Mouse (Mus musculus) hindbrain, embryonic 10.5 days (tissue): ENCODE measurements around the gene Gps2. TPM values are rescaled to one million over a fixed set of nuclear protein-coding genes. Genes with fewer than 3 reads are reported as not detected.

Source experiments
- DNase-seq: peaks from one replicate; pipeline ENCODE4 v3.0.0-alpha.2; 2017; ENCODE audit warnings: low spot score
- H3K27ac ChIP-seq: fragments of 300-500 bp; sonication (generic); 2 replicates; pipeline ENCODE4 v1.5.1; 2016; ENCODE audit warnings: mild to moderate bottlenecking, moderate library complexity
- H3K27me3 ChIP-seq: fragments of 300-500 bp; sonication (generic); 2 replicates; pipeline ENCODE4 v1.6.1; 2016; ENCODE audit warnings: mild to moderate bottlenecking; ENCODE audit not compliant: poor library complexity, insufficient read depth, severe bottlenecking
- H3K36me3 ChIP-seq: fragments of 300-500 bp; sonication (generic); 2 replicates; pipeline ENCODE4 v1.6.1; 2016; ENCODE audit warnings: mild to moderate bottlenecking, moderate library complexity
- H3K4me1 ChIP-seq: fragments of 300-500 bp; sonication (generic); replicated peaks from 2 replicates; pipeline ENCODE4 v1.6.1; 2016; ENCODE audit warnings: mild to moderate bottlenecking
- H3K4me3 ChIP-seq: fragments of 300-500 bp; sonication (generic); 2 replicates; pipeline ENCODE4 v1.5.1; 2016; ENCODE audit warnings: mild to moderate bottlenecking, moderate library complexity
- H3K9me3 ChIP-seq: fragments of 300-500 bp; sonication (generic); 2 replicates; pipeline ENCODE4 v1.6.1; 2016; ENCODE audit warnings: mild to moderate bottlenecking, moderate library complexity
- WGBS: fragments of 180-500 bp; shearing (Covaris S2); methylation state at CpG from one replicate; pipeline ENCODE4 v1.1.7; 2016; 5-methylcytosine and 5-hydroxymethylcytosine counted together
- polyA plus RNA-seq: library from polyadenylated mRNA; unstranded; fragments of >200 nt; fragmentation: Nextera tagmentation; extraction: Ambion mirVana; gene quantifications from 2 replicates; pipeline ENCODE4 v1.2.1, GENCODE M21; 2016

The Gps2 gene
- polyA plus RNA-seq, 1 experiment from 2014 or later, result 105 TPM

DNA sequence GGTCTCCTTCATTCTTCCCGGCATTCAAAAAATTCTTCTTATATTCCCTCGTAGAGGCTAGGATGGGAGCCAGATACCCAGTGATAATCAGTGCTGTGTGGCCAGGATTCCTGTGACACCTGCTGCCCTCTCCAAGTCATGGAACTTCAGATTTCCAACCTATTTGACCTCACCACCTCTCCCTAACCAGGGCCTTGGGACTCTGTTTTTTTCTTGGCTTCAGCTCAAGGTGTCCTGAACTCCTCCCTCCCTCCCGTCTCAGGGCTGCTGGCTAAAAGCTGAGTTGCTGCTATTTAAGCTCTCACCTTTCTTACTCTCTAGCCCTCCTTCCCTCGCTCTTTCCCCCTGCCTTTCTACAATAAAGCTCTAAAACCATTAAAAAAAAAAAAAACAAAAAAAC lies 13.8 kb upstream of the Gps2 start:
- peak overlapping the region; percentile 99 for H3K27ac ChIP-seq
- no peak for DNase-seq
- peaks cover 53% of the 10 kb centered on the region for H3K4me1 ChIP-seq
- H3K27me3 ChIP-seq, result no peaks in the 10 kb centered on the region
- 31% methylated on average over 4 of the region's 4 CpGs for WGBS
- H3K36me3 ChIP-seq, result peaks cover 20% of the 10 kb centered on the region
- H3K4me3 ChIP-seq, result peak overlapping the region; percentile 98
- no peaks in the 10 kb centered on the region for H3K9me3 ChIP-seq

DNA sequence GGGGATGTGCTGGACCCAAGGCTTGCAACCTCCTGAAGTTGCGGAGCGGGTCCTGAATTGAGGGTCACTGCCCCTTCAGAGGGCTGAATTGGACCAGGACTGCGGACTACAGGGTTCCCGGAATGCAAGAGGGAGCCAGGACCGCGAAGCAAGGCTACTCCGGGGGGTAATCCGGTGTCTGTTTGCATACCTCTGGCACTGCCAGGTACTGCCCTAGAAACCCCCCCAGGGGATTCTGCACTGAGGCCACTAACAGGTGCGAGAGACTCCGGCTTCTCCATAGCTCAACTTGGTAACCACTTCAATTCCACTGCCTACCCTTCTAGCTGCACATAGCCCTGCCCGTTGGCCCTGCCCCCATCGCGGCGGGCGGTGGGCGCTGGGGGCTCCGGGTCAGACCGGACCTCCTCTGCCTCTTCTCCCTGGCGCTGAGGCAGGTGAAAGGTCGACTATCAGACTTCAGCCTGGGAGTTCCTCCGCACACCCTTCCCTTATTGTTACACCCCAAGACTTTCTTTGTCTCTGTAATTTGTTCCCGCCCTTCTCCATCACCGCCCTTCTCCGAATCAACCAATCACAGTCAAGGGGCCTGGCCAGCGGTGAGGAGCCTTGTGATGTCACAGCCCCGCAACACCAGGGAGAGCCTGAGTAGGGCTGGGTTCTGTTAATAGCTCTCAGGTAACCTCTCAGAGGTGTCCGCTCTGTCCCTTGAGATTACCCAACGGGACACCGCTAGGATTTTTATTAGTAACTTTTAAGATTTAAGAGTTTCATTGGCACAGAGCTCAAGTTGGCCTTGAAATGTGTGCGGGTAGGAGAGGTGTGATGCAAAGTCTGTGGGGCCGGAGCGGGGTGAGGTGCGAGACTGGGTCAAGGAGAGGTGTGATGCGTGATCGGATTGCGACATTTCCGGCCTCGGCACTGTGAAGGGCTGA lies 12.9 kb upstream of the Gps2 start, which contains the start of the genes 2810408A11Rik and Neurl4:
Gene 2810408A11Rik (minus strand): TSS at position 517 of the 935 bp plus-strand sequence.
Gene Neurl4 (plus strand): TSS at position 602 of the 935 bp plus-strand sequence.
- Histone ChIP-seq H3K4me1 (peaks cover 50% of the 10 kb centered on the region), H3K9me3 (no peaks in the 10 kb centered on the region), H3K36me3 (peaks cover 29% of the 10 kb centered on the region), H3K27me3 (no peaks in the 10 kb centered on the region), H3K4me3 (peak within 1 kb of the TSS; percentile 98), H3K27ac (peak within 1 kb of the TSS; percentile 99)
- under 1% methylated on average over 38 of the region's 38 CpGs for WGBS
- DNase-seq, result peak; percentile 92

DNA sequence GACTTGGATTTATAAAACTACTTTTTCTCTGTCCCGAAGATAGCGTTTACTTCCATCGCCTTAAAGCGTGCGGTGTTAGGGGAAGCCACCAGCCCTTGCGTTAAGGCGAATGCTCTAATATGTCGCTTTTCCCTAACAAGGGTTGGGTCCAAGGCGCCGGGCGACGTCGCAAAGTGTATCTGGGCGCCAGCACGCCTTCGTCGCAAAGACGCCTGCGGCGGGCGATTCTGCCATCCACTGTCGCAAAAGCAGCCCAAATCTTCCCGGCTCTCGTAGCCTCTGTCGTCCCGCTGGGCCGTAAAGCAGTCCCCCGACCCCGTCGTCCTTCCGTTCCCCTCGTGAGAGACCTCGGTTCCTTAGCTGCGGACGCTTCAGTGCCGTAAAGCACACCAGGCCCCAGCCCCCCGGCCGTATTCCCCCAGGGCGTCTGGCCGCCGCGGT lies 12.3 kb upstream of the Gps2 start:
- peak overlapping the region; percentile 98 for H3K4me3 ChIP-seq
- under 1% methylated on average over 42 of the region's 42 CpGs for WGBS
- peak overlapping the region; percentile 99 for H3K27ac ChIP-seq
- no peaks in the 10 kb centered on the region for H3K9me3 ChIP-seq
- no peaks in the 10 kb centered on the region for H3K27me3 ChIP-seq
- DNase-seq, result peak; percentile 97
- H3K4me1 ChIP-seq, result peaks cover 50% of the 10 kb centered on the region
- H3K36me3 ChIP-seq, result peaks cover 36% of the 10 kb centered on the region

DNA sequence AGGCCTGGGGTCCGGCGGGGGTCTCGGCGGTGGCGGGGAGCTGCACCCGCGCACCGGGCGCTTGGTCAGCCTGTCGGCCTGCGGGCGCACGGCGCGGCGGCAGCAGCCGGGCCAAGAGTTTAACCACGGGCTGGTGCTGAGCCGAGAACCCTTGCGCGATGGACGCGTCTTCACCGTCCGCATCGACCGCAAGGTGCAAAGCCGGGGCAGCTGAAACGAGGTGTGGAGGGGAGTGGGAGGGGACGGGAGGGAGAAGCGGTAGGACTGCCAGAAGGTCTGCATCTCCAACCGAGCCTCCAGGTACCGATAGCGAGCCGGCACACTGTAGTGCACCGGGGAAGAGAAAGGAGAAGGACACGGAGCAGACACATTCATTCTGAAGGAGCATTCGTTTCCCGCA lies 11.7 kb upstream of the Gps2 start:
- peaks cover 50% of the 10 kb centered on the region for H3K4me1 ChIP-seq
- H3K9me3 ChIP-seq, result no peaks in the 10 kb centered on the region
- peaks cover 41% of the 10 kb centered on the region for H3K36me3 ChIP-seq
- no peaks in the 10 kb centered on the region for H3K27me3 ChIP-seq
- peak overlapping the region; percentile 98 for H3K4me3 ChIP-seq
- under 1% methylated on average over 39 of the region's 39 CpGs for WGBS
- peak overlapping the region; percentile 99 for H3K27ac ChIP-seq
- DNase-seq, result peak; percentile 30

DNA sequence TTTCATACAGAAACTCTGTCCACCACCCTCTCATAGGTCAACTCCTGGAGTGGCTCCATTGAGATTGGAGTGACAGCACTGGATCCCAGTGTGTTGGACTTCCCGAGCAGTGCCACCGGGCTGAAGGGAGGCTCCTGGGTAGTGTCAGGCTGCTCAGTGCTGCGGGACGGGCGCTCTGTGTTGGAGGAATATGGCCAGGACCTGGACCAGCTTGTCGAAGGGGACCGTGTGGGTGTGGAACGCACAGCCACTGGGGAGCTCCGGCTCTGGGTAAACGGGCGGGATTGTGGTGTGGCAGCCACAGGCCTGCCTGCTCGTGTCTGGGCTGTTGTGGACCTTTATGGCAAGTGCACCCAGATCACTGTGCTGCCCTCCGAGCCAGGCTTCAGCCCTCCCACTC lies 10.7 kb upstream of the Gps2 start:
- peaks cover 49% of the 10 kb centered on the region for H3K4me1 ChIP-seq
- peak overlapping the region; percentile 99; the same call in 1 of the 2 replicates for H3K27ac ChIP-seq
- H3K9me3 ChIP-seq, result no peaks in the 10 kb centered on the region
- WGBS, result 93% methylated on average over 13 of the region's 13 CpGs
- no peak for DNase-seq
- no peaks in the 10 kb centered on the region for H3K27me3 ChIP-seq
- peaks cover 51% of the 10 kb centered on the region for H3K36me3 ChIP-seq
- H3K4me3 ChIP-seq, result peak overlapping the region; percentile 98

DNA sequence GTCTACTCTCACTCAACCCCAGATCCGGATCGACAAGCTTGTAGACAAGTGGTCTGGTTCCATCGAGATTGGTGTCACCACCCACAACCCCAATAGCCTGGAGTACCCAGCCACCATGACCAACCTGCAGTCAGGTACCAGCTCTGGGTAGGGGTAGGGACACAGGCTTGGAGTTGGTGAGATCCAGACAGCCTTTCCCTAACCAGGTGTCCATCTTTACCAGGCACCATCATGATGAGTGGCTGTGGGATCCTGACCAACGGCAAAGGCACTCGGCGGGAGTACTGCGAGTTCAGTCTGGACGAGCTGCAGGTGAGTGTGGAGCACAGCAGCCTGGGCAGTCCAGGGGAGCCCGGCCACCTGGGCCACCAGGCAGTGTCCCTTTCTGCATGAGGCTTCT lies 9.4 kb upstream of the Gps2 start:
- Histone ChIP-seq H3K36me3 (peaks cover 65% of the 10 kb centered on the region), H3K4me3 (peak overlapping the region; percentile 18; the same call in 1 of the 2 replicates)
- WGBS, result 95% methylated on average over 9 of the region's 9 CpGs

DNA sequence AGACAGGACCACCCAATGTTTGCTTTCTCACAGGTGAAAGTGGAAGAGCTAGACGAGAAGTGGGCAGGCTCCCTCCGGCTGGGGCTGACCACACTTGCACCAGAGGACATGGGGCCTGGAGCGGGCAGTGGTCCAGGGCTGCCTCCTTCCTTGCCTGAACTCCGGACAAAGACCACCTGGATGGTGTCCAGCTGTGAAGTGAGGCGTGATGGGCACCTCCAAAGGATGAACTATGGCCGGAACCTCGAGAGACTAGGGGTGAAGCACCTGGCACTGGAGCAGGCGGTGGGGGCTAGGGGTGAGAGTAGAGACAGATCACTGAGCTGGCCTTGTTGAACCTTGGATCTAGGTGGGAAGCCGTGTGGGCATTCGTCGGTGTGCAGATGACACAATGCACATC lies 5.0 kb upstream of the Gps2 start:
- H3K9me3 ChIP-seq, result no peaks in the 10 kb centered on the region
- H3K36me3 ChIP-seq, result peaks cover 100% of the 10 kb centered on the region
- no peak for DNase-seq
- 94% methylated on average over 11 of the region's 11 CpGs for whole genome bisulfite sequencing
- no peaks in the 10 kb centered on the region for H3K27me3 ChIP-seq
- H3K4me3 ChIP-seq, result no peak overlapping the region
- peaks cover 11% of the 10 kb centered on the region for H3K4me1 ChIP-seq
- no peak overlapping the region for H3K27ac ChIP-seq

More for the DNA sequence above, 9.4 kb upstream of the Gps2 start:
- H3K27me3 ChIP-seq, result no peaks in the 10 kb centered on the region
- peaks cover 35% of the 10 kb centered on the region for H3K4me1 ChIP-seq
- H3K9me3 ChIP-seq, result no peaks in the 10 kb centered on the region
- DNase-seq, result no peak
- no peak overlapping the region for H3K27ac ChIP-seq

DNA sequence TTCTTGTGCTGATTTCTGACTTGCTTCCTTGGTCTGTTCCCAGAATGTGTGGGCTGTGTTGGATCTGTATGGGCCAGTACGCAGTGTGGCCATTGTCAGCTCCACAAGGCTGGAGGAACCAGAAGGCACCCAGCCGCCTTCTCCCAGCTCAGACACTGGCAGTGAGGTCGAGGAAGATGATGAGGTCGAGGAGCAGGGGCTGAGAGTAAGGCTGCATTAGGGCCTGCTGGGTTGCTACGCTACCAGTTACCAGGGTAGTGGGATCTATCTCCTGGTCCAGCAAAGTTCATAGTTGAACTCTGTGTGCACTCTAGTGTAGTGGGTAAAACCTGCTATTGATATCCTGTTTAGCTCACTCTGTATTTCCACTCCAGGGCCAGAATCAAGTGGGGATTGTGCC lies 4.5 kb upstream of the Gps2 start:
- no peak overlapping the region for H3K4me3 ChIP-seq
- H3K36me3 ChIP-seq, result peaks cover 95% of the 10 kb centered on the region
- peaks cover 13% of the 10 kb centered on the region for H3K4me1 ChIP-seq
- no peaks in the 10 kb centered on the region for H3K27me3 ChIP-seq
- H3K27ac ChIP-seq, result no peak overlapping the region
- whole genome bisulfite sequencing, result 91% methylated on average over 5 of the region's 5 CpGs
- no peak for DNase-seq
- no peaks in the 10 kb centered on the region for H3K9me3 ChIP-seq

DNA sequence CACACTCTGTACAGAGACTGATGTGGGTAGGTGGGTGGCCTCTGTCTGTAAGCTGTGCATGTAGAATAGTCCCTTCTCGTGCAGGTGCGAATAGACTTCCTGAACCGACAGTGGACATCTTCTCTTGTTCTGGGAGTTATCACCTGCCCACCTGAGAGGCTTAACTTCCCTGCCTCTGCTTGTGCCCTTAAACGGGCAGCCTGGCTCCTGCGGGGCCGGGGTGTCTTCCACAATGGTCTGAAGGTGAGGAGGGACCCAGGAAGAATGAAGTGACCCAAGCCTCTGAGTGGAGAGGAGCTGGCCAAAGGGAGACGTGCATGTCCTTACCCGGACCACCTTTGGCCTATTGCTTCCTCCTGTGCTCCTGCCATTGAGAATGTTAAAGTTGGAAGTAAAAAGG lies 3.5 kb upstream of the Gps2 start:
- WGBS, result 90% methylated on average over 8 of the region's 8 CpGs
- no peak for DNase-seq
- Histone ChIP-seq H3K27me3 (no peaks in the 10 kb centered on the region), H3K4me3 (no peak overlapping the region), H3K9me3 (no peaks in the 10 kb centered on the region), H3K27ac (no peak overlapping the region), H3K4me1 (peaks cover 23% of the 10 kb centered on the region), H3K36me3 (peaks cover 90% of the 10 kb centered on the region)

DNA sequence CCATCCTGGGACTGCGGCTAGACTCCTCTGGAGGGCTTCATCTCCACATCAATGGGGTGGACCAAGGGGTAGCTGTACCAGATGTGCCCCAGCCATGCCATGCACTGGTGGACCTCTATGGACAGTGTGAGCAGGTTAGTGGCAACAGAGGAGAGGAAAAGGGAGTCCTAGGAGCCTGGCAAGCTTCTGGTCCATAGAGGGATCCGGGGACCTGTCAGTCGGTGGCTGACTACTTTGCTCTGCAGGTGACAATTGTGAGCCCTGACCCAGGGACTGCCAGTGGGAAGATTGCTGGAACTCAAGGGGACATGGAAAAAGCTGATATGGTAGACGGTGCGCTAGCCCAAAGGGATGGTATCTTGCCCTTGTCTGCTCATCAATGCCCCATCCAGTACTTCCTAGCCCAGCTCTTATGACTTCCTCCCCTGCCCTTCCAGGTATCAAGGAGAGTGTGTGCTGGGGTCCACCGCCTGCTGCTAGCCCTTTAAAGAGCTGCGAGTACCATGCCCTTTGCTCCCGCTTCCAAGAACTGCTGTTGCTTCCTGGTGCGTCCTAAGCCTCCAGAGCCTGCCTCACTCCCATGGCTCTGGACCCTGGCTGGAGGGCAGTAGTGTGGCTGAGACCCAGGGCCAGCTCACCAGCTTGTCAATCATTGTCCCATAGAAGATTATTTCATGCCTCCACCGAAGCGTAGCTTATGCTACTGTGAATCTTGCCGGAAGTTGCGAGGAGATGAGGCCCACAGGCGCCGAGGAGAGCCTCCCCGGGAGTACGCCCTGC lies 2.7 kb upstream of the Gps2 start:
- Histone ChIP-seq H3K4me1 (peaks cover 31% of the 10 kb centered on the region), H3K27me3 (no peaks in the 10 kb centered on the region), H3K9me3 (no peaks in the 10 kb centered on the region), H3K4me3 (peak overlapping the region; percentile 7; the same call in 1 of the 2 replicates), H3K27ac (no peak overlapping the region), H3K36me3 (peaks cover 90% of the 10 kb centered on the region)
- DNase-seq, result no peak
- 93% methylated on average over 17 of the region's 17 CpGs for WGBS

DNA sequence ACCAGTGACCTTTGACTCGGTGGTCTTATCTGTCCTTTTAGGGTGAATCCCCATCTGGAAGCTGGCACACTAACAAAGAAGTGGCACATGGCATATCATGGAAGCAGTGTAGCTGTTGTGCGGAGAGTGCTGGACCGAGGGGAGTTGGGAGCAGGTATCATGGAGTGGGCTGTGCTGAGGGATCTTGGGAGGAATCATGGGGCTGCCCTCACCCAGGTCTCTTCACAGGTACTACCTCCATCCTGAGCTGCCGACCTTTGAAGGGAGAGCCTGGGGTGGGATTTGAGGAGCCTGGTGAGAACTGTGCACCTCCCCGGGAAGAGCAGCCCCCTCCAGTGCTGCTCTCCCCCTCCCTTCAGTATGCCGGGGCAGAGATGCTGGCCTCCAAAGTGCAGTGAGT lies 2.0 kb upstream of the Gps2 start:
- Histone ChIP-seq H3K9me3 (no peaks in the 10 kb centered on the region), H3K4me3 (peak overlapping the region; percentile 7; the same call in 1 of the 2 replicates), H3K36me3 (peaks cover 90% of the 10 kb centered on the region), H3K27ac (no peak overlapping the region), H3K4me1 (peaks cover 37% of the 10 kb centered on the region), H3K27me3 (no peaks in the 10 kb centered on the region)
- 89% methylated on average over 6 of the region's 6 CpGs for WGBS
- no peak for DNase-seq

DNA sequence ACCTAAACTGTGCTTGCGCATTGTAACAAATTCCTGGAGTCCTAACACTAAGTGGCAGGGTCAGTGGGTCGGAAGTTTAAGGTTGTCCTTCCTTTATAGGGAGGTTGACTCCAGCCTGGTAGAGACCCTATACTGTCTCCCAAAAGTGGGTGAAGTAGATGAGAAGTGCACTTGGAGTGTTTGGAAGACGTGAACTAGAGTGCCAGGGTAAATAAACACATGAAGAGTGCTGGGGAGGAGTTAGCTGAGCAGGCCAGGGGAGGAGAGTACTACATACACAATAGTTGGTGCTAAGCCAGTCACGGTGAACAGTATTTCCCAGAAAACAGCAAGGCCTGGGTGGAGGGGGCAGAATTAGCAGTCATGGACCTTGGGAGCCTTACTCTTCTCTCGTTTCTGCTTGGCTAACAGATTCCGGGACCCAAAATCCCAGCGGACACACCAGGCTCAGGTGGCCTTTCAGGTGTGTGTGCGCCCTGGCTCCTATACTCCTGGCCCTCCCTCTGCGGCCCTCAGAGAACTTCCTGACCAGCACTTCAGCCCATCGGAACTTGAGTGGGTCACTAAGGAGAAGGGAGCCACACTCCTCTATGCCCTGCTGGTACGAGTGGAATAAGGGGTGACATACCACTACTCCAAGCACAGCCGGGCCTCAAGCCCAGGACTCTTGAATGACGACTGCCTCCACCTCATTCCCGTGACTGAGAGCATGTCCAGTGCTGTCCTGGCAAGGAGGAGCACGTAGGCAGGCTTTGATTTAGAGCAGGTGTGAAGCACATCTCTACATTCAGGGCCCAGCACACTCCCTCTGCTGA lies 765 bp upstream of the Gps2 start:
- Histone ChIP-seq H3K4me1 (peaks cover 47% of the 10 kb centered on the region), H3K4me3 (peak overlapping the region; percentile 99), H3K36me3 (peaks cover 90% of the 10 kb centered on the region), H3K27me3 (no peaks in the 10 kb centered on the region), H3K27ac (peak overlapping the region; percentile 95), H3K9me3 (no peaks in the 10 kb centered on the region)
- WGBS, result 79% methylated on average over 15 of the region's 15 CpGs
- no peak for DNase-seq
